Mouse (Mus musculus) urinary bladder, adult 2 months (tissue): ENCODE results near the gene Dbnl. TPM values are rescaled to one million over a fixed set of nuclear protein-coding genes. Genes with fewer than 3 reads are reported as not detected.
"Not testable (repeated sequence)": the region's sequence is repeated elsewhere in the genome, so short reads cannot be mapped to it uniquely, and the experiment has no call there.

Experiments used
- DNase-seq: peaks from one replicate; pipeline ENCODE4 v3.0.0; 2022; ENCODE audit warnings: low spot score
- polyA plus RNA-seq: library from polyadenylated mRNA; depleted of rRNA; stranded (reverse); fragments of >200 nt; gene quantifications from 2 replicates; pipeline ENCODE4 v1.2.3, GENCODE M21; 2012

Dbnl gene
- polyA plus RNA-seq, 1 experiment, result 103 TPM

- DNase-seq, result no peak
Observed at GRCm38 (mm10) chr11:5795706-5796105, 7.4 kb downstream of the Dbnl start.

- DNase-seq, result no peak
Observed at GRCm38 (mm10) chr11:5796939-5797338, 8.7 kb downstream of the Dbnl start.

- no peak for DNase-seq
Observed at GRCm38 (mm10) chr11:5797371-5797770, 9.1 kb downstream of the Dbnl start.

GRCm38 (mm10) chr11:5797928-5798327 lies 9.6 kb downstream of the Dbnl start:
- no peak for DNase-seq

GRCm38 (mm10) chr11:5799621-5800490 lies 11.6 kb downstream of the Dbnl start:
- peak; percentile 20 for DNase-seq

GRCm38 (mm10) chr11:5801511-5801910 lies 13.2 kb downstream of the Dbnl start:
- DNase-seq, result no peak

- peak; percentile 18 for DNase-seq
Observed at GRCm38 (mm10) chr11:5802005-5802404, 13.7 kb downstream of the Dbnl start.

GRCm38 (mm10) chr11:5802457-5803217 lies 14.3 kb downstream of the Dbnl start:
- DNase-seq, result peak; percentile 14

GRCm38 (mm10) chr11:5803551-5803981 lies 15.3 kb downstream of the Dbnl start, which contains the start of gene Pgam2:
Gene Pgam2, minus strand, starts transcription at chr11:5803733.
- no peak for DNase-seq

- DNase-seq, result no peak
Observed at GRCm38 (mm10) chr11:5804174-5804573, 15.9 kb downstream of the Dbnl start.

GRCm38 (mm10) chr11:5805711-5806110 lies 17.4 kb downstream of the Dbnl start:
- DNase-seq, result no peak

- no peak for DNase-seq
Observed at GRCm38 (mm10) chr11:5807956-5808355, 19.7 kb downstream of the Dbnl start.

GRCm38 (mm10) chr11:5809487-5809886 lies 21.2 kb downstream of the Dbnl start:
- not testable (repeated sequence) for DNase-seq

- no peak for DNase-seq
Observed at GRCm38 (mm10) chr11:5813381-5813780, 25.1 kb downstream of the Dbnl start.

- DNase-seq, result no peak
Observed at GRCm38 (mm10) chr11:5819223-5819622, 30.9 kb downstream of the Dbnl start.

GRCm38 (mm10) chr11:5825432-5825831 lies 37.1 kb downstream of the Dbnl start:
- no peak for DNase-seq

- no peak for DNase-seq
Observed at GRCm38 (mm10) chr11:5827931-5828330, 39.6 kb downstream of the Dbnl start.

- DNase-seq, result no peak
Observed at GRCm38 (mm10) chr11:5828509-5829191, 40.4 kb downstream of the Dbnl start.

GRCm38 (mm10) chr11:5829327-5829726 lies 41.0 kb downstream of the Dbnl start:
- no peak for DNase-seq

- no peak for DNase-seq
Observed at GRCm38 (mm10) chr11:5834506-5834905, 46.2 kb downstream of the Dbnl start.

- no peak for DNase-seq
Observed at GRCm38 (mm10) chr11:5835057-5835456, 46.8 kb downstream of the Dbnl start.

GRCm38 (mm10) chr11:5836126-5836525 lies 47.8 kb downstream of the Dbnl start:
- no peak for DNase-seq
